12 mouse cellular contexts compared by ENCODE assay signal in genomic region chr10:12737926-12738325, GRCm38 (mm10).
DNase-seq lines count a peak whose midpoint lies in the region; ATAC-seq lines count a peak whose summit lies in the region.
"Had no signal": no experiment of that assay in that cellular context is flagged by ENCODE, and none has a peak within 500 bp of the region (broad histone marks: within the 10 kb centered on the region; RNA-seq: fewer than 3 reads in every experiment).

No protein-coding gene starts in this region.

- H3K27me3 ChIP-seq in kidney, embryonic 16.5 days (ENCODE audit: insufficient read depth, low read length): no peaks in the 10 kb centered on the region

- no peak overlapping the region for H3K4me3 ChIP-seq in kidney, embryonic 16.5 days (ENCODE audit: low read length)
- H3K4me3 ChIP-seq: forebrain, embryonic 10.5 days had no signal

- H3K36me3 ChIP-seq in kidney, embryonic 16.5 days (ENCODE audit: insufficient read depth, low read length): peaks cover 20% of the 10 kb centered on the region

- peak; percentile 84 for DNase-seq in adrenal gland, adult 2 months
- no peak for DNase-seq in adrenal gland, postnatal 4 days (ENCODE audit: low spot score in 2 of 2)
- peak; percentile 25 for DNase-seq in kidney, adult 11 months
- no peak for DNase-seq in kidney, adult 18-20 months
- peak; percentile 78 for DNase-seq in adrenal gland, adult 8-10 months
- no peak for DNase-seq in embryo, embryonic 10.5 days (ENCODE audit: low spot score)
- no peak for DNase-seq in thymus, postnatal 10 days (ENCODE audit: low spot score in 2 of 2)
- DNase-seq: cerebellum, adult 11-12 months; gastrocnemius, postnatal 36 days; spleen, adult 18-20 months had no signal

- WGBS in kidney, embryonic 16.5 days: 48% methylated on average over 9 of the region's 9 CpGs

- no peak overlapping the region for H3K9ac ChIP-seq in kidney, embryonic 16.5 days (replicated peaks; ENCODE audit: low read length)

- H3K27ac ChIP-seq in kidney, embryonic 16.5 days (ENCODE audit: low read length): peak overlapping the region; percentile 88
- H3K27ac ChIP-seq: forebrain, embryonic 10.5 days had no signal

- peaks cover 12% of the 10 kb centered on the region for H3K9me3 ChIP-seq in kidney, embryonic 16.5 days (ENCODE audit: low read length)
- H3K9me3 ChIP-seq: forebrain, embryonic 10.5 days had no signal

- H3K4me2 ChIP-seq in kidney, embryonic 16.5 days (replicated peaks; ENCODE audit: low read depth, low read length): no peak overlapping the region

- ATAC-seq in kidney, embryonic 16.5 days (ENCODE audit: low FRiP score, low TSS enrichment): peak; percentile 76

- H3K4me1 ChIP-seq in kidney, embryonic 16.5 days (ENCODE audit: insufficient read depth, low read length): peaks cover 19% of the 10 kb centered on the region

Comparison
In these comparisons a context has a peak if more than half of its experiments do, and no peak if none do; other contexts are left out.
1. DNase-seq: peak in adrenal gland, adult 2 months (single experiment), kidney, adult 11 months (single experiment) and adrenal gland, adult 8-10 months (single experiment); none in adrenal gland, postnatal 4 days (0 of 2), kidney, adult 18-20 months (single experiment), embryo, embryonic 10.5 days (single experiment) and thymus, postnatal 10 days (0 of 2).